Mouse (Mus musculus) embryo, embryonic 11.5 days (tissue): ENCODE measurements around the gene Slc9a3r2.

Experiments used
- DNase-seq: peaks from one replicate; pipeline ENCODE4 v3.0.0-alpha.2; 2012; ENCODE audit warnings: low read depth, low spot score

Slc9a3r2 gene

GRCm38 (mm10) chr17:24636781-24637481 lies 13.2 kb downstream of the Slc9a3r2 start:
- DNase-seq, result no peak

GRCm38 (mm10) chr17:24635694-24636093 lies 14.4 kb downstream of the Slc9a3r2 start:
- no peak for DNase-seq

- DNase-seq, result no peak
Measured at GRCm38 (mm10) chr17:24635024-24635423, 15.1 kb downstream of the Slc9a3r2 start.

GRCm38 (mm10) chr17:24633831-24634230 lies 16.3 kb downstream of the Slc9a3r2 start:
- DNase-seq, result no peak

- no peak for DNase-seq
Measured at GRCm38 (mm10) chr17:24632813-24633449, 17.2 kb downstream of the Slc9a3r2 start.

DNA sequence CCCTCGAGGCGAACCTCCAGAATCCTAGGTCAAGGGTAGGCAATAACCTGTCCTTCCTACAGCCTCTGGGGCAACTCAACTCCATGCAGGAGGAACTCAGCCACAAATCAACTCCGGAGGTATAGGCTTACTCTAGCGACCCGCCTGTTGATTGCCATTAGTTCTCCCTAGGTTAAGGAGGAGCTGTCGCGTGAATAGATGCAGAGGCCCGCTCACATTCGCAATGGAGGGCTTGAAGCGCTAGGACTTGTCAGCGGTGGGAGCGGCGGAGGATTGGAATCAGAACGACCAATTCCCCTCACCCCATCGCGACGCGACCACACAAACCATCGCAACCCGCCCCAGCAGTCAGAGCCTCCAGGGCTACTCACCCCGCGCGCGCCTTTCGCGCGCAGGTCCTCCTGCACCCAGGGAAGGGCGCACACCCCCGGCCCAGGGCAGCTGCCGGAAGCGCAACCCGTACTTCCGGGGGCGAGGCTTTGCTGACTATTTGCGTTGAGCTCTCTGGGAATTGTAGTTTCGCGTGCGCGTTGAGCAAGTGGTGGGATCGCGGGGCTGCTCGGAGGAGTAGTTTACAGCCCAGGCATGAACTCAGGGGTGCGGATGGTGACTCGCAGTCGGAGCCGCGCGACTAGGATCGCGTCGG lies 17.8 kb downstream of the Slc9a3r2 start, which contains the start of the genes Tsc2 and Nthl1:
Gene Tsc2, minus strand, starts transcription at position 464 of the 646 bp plus-strand sequence.
Gene Nthl1, plus strand, starts transcription at position 514 of the 646 bp plus-strand sequence.
- peak; percentile 83 for DNase-seq

GRCm38 (mm10) chr17:24630072-24630471 lies 20.1 kb downstream of the Slc9a3r2 start:
- DNase-seq, result no peak

DNA sequence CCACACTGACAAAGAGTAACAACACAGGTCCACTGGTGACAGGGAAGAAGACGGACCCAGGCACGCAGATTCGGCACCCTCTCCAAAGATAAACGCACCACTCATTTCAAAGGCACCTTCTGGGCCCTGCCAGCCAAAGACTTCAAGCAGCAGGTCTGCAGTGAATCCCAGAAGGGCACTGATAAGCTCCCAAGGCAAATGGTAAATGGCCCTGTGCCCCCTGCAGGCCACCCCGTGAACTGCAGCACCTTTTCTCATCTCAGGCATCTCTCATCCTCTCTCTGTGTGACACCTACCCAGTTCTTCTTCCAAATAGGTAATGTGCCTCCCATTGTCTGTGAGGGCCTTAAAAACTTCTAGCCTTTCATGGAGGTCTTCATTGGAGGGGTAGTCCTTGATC lies 21.5 kb downstream of the Slc9a3r2 start:
- DNase-seq, result no peak

- DNase-seq, result no peak
Measured at GRCm38 (mm10) chr17:24625472-24625871, 24.7 kb downstream of the Slc9a3r2 start.

DNA sequence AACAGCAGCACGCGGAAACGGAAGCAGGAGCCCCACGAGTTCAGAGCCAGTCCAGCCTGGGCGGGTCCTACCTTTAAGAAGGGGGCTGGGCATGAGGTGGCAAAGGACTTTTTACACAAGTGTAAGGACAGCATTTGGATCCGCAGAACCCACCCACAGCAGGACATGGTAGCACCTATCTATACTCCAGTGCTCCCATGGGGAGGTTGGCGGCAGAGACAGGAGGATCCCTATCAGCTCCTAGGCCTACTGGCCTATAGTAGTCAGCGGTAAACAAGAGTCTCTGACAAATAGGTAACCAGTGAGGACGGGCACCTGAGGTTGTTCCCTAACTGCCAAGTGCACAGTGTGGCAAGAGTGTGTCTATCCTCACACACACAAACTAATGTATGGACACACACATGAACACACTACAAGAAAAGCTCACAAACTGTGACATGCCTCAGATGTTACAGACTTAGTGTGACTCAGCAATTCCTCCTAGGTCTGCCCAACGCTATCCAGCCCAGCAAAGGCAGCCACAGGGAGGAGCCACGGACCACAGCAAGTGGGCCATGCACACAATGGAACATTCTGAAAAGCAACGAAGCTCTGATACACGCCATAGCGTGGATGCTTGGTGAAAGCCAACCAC lies 32.4 kb downstream of the Slc9a3r2 start:
- no peak for DNase-seq

DNA sequence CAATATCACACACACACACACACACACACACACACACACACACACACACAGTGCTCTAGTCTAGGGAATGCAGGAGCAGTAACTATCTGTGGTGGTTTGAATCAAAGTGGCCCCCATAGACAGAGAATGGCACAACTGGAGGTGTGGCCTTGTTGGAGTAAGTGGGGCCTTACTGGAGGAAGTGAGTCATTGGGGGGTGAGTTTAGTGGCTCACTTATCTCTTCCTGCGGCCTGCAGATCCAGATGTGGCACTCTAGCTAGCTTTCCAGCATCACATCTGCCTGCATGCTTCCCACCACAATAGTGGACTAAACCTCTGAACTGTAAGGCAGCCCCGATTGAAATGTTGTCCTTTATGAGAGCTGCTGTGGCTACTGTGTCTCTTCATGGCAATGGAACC lies 39.4 kb downstream of the Slc9a3r2 start:
- no peak for DNase-seq

- DNase-seq, result no peak
Measured at GRCm38 (mm10) chr17:24608874-24609273, 41.3 kb downstream of the Slc9a3r2 start.

DNA sequence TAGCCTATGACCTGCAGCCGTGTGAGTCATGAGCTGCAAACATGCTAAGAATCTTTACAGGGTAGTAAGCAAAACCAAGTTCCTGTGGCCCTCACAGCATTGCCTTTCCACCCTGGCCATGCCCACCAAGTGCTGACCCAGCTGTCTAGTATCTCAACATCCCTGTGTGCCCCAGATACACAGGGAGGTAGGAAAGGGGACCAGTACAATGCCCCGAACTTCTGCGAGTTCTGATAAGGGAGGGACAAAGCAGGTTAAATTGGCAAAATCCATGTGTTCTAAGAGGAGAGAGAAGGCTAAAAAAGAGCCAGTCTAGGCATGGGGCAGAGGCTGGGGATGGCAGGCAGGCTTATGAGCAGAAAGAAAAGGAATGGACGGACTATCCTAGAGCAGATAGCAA lies 41.8 kb downstream of the Slc9a3r2 start:
- DNase-seq, result no peak

DNA sequence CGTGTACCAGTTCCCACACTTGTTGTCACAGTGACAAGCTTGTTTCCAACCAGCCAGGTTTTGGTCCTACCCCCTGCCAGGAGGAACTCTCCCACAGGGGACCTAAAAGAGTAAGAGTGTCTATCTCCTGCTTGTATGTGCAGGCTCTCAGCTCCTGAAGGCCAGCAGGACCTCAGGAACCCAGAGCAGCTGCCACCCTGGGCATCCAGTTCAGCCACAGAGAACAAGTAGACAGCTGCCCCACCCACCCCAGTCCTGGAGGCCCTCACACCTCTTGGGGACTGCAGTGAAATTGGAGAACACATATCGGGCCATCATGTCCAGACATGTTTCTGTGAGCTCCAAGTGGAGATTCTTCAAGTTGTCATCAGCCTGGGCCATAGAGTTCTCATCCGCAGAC lies 45.6 kb downstream of the Slc9a3r2 start:
- no peak for DNase-seq

DNA sequence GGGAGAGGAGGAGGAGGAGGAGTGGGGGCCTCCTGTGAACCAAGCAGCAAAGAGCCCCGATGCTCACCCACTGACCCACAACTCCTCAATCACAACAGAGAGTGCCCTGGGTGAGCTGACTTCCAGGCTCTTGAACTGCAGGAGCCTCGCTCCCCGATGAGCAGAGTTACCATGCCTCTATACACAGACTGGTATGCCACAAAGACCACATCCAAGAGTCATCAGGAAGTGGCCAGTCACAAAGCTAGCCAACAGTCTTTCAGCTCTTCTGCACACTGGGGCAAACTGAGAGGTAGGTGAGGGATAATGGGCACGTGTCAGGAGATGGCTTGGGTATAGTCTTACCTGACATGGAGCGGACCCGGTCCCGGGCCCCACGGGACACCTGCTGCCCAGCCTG lies 46.2 kb downstream of the Slc9a3r2 start:
- DNase-seq, result no peak

DNA sequence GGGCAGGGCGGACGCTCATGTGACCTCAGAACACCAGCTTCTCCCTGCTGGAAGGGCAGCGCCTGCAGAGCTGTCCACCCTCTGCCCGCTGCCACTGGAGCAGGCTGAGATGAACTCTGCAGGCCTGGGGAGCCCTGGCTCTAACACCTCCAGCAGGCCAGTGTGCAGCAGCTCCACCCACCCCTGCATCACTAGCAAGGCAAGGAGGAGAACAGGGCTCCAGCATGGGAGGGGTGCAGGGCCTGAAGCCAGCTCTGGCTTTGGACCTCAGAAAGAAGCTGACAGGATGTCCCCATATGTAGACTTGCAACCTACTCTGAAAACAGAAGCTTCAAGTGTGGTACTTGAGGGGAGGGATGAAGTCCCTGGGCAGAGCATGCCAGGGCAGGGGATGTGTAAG lies 49.6 kb downstream of the Slc9a3r2 start:
- no peak for DNase-seq

GRCm38 (mm10) chr17:24597989-24598388 lies 52.1 kb downstream of the Slc9a3r2 start:
- no peak for DNase-seq

DNA sequence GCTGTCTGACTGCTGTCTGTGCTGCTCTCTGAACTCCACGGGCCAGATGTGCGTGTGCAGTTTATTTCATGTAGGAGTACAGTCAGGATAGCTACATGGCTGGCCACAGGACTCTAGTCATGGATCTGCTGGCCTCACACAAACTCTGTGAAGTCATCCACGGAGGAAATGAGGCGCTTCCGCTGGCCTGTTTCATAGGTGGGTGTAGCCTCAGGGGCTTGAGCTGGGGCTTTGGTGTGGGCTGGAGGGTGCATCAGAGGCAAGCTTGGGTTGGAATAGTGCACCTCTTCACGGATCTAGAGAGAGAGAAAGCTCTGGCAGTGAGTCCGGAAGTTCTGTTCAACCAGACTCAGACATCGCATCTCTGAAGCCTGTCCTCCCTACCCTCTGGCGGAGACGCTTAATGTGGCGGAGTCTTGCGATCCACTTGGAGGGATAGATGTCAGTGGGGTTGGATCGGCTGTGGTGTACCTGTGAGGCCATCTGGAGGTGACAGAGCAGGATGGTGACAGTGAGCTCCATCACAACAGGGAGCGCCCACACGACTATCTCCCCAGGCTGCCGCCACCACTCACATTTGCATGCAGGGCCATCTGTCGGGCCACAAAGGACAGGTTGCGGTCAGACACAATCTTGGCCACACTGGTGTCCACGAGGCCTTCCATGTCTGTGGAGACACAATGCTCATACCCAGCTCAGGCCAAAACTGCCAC lies 53.5 kb downstream of the Slc9a3r2 start:
- DNase-seq, result no peak

DNA sequence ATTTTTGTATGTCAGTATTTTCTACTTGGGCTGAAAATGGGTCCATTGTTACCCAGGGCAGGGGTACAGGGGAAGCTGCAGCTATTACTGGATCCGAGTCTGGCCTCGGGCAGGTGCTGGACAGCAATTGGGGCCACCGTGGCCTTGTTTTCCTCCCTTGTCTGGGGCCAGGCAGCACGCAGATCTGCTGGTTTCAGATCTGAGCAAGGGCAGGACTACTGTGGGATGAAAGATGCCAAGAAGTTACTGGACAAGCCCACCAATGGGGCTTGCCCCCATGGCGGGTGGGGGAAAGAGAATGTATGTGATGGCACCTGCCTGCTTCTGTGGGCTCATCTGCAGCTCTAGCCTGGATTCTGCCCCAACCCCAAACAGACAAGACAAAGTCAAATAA lies 54.1 kb downstream of the Slc9a3r2 start:
- no peak for DNase-seq

- DNase-seq, result no peak
Measured at GRCm38 (mm10) chr17:24595126-24596072, 54.7 kb downstream of the Slc9a3r2 start.
